Mouse (Mus musculus) limb, embryonic 10.5 days (tissue): ENCODE measurements at regions not wholly inside any gene's neighbourhood (a gene's known extent, or its start where the extent isn't known, plus 50 kb on each side); places are given as distances from the start of the nearest gene placed in this dataset.
A peak's percentile ranks its signal among the peaks of the same experiment; 100 is the strongest.

Experiments used
- DNase-seq: peaks from one replicate; pipeline ENCODE4 v3.0.0-alpha.2; 2017; ENCODE audit warnings: low spot score
- H3K27ac ChIP-seq: fragments of 300-500 bp; sonication (generic); 2 replicates; pipeline ENCODE4 v1.5.1; 2016; ENCODE audit warnings: mild to moderate bottlenecking
- H3K27me3 ChIP-seq: fragments of 300-500 bp; sonication (generic); 2 replicates; pipeline ENCODE4 v1.6.1; 2016; ENCODE audit warnings: low read depth, mild to moderate bottlenecking; ENCODE audit not compliant: poor library complexity, severe bottlenecking
- H3K36me3 ChIP-seq: fragments of 300-500 bp; sonication (generic); 2 replicates; pipeline ENCODE4 v1.6.1; 2016; ENCODE audit warnings: mild to moderate bottlenecking, moderate library complexity
- H3K4me1 ChIP-seq: fragments of 300-500 bp; sonication (generic); 2 replicates; pipeline ENCODE4 v1.6.1; 2016
- H3K4me3 ChIP-seq: fragments of 300-500 bp; sonication (generic); 2 replicates; pipeline ENCODE4 v1.5.1; 2016; ENCODE audit warnings: mild to moderate bottlenecking, moderate library complexity
- H3K9me3 ChIP-seq: fragments of 300-500 bp; sonication (generic); replicated peaks from 2 replicates; pipeline ENCODE4 v1.6.1; 2016; ENCODE audit warnings: mild to moderate bottlenecking
- WGBS: fragments of 180-500 bp; shearing (Covaris S2); methylation state at CpG from one replicate; pipeline ENCODE4 v1.1.7; 2016; 5-methylcytosine and 5-hydroxymethylcytosine counted together

DNA sequence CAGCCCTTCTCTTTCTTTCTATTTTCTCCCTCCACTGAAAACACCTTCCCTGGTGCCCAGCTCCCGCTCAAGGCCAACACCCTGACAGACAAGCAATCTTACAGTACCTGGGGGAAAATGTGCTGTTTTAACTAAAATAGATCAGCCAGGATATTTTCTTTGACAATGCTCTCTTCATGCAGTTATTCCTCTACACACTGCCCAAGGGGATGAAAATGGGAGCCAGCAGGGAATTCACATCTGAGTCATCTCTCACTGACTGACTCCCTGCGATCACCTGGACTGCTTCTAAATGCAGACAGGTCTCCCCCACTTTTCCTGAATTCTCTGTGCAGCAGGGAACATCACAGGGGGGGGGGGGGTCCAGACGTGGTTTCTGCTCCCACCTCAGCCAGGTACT lies 227.6 kb upstream of the Ptbp2 start:
- no peaks in the 10 kb centered on the region for H3K36me3 ChIP-seq
- no peak for DNase-seq
- H3K4me3 ChIP-seq = no peak overlapping the region
- H3K9me3 ChIP-seq = no peaks in the 10 kb centered on the region
- no peaks in the 10 kb centered on the region for H3K4me1 ChIP-seq
- 28% methylated on average over 3 of the region's 3 CpGs for WGBS
- no peaks in the 10 kb centered on the region for H3K27me3 ChIP-seq
- H3K27ac ChIP-seq = no peak overlapping the region

DNA sequence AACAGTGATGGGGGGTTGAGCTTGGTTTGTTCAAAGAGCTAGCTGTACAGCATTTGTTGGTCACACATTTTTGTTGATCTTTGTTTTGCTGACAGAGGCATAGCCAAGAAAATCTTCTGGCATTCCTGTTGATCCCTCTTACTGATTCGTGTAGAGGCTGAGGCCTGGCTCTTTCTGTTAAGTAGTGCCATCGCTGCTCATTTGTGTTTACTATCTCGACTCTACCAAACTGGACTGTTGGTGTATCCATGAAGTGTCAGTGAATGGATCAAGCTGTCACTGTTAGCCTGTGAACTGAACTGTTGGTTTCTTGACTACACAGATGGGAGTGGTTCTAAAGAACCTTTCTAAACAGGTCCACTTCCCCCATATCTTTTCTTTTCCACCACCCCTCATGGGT lies 223.8 kb upstream of the Ptbp2 start:
- no peak for DNase-seq
- no peak overlapping the region for H3K4me3 ChIP-seq
- H3K9me3 ChIP-seq = no peaks in the 10 kb centered on the region
- no peak overlapping the region for H3K27ac ChIP-seq
- H3K4me1 ChIP-seq = no peaks in the 10 kb centered on the region
- whole genome bisulfite sequencing = 92% methylated on average over 3 of the region's 3 CpGs
- H3K36me3 ChIP-seq = no peaks in the 10 kb centered on the region
- no peaks in the 10 kb centered on the region for H3K27me3 ChIP-seq

DNA sequence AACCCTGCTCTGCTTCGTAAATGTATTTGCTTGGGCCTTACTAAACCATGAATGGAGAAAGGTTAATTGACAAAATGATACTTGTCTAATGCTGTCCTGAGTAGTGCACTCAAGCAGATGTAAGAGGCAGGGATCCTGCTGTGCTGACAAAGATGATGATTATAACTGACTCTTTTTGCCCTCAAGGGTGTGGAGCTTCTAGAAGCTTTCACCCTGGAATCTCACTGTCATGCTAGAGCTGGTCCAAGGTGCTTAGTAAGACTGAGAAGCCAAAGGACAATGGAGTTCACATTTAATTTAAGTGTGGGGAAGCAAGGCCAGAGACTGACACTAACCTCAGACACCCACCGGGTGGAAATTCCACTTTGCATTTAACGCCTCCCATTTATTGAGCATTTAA lies 220.3 kb upstream of the Ptbp2 start:
- DNase-seq = no peak
- WGBS = 84% methylated on average over 3 of the region's 3 CpGs

DNA sequence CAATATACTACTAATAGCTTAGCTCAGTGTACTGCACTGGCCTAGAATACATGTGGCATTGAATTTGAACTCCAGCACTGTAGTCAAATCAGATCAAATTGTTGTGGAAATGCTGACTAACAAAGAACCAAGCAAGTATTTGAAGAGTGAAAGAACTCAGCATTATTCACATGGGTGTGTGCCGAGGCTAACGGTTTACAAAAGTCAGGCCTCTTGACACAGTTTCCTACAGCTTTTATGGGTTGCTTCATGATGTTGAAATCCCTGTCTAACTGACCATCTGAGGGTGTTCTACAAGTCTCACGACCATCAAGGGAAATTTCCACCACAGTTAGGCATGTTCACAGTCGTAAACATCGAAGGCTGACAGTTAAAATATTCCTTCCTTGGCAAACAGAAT lies 216.0 kb upstream of the Ptbp2 start:
- no peak for DNase-seq
- Histone ChIP-seq H3K4me3 (no peak overlapping the region), H3K27ac (no peak overlapping the region), H3K4me1 (peaks cover 16% of the 10 kb centered on the region), H3K36me3 (no peaks in the 10 kb centered on the region), H3K27me3 (no peaks in the 10 kb centered on the region), H3K9me3 (no peaks in the 10 kb centered on the region)
- WGBS = 84% methylated on average over 5 of the region's 5 CpGs

More for the DNA sequence above, 220.3 kb upstream of the Ptbp2 start:
- Histone ChIP-seq H3K4me3 (no peak overlapping the region), H3K27ac (no peak overlapping the region), H3K36me3 (no peaks in the 10 kb centered on the region), H3K9me3 (no peaks in the 10 kb centered on the region), H3K4me1 (no peaks in the 10 kb centered on the region), H3K27me3 (no peaks in the 10 kb centered on the region)

DNA sequence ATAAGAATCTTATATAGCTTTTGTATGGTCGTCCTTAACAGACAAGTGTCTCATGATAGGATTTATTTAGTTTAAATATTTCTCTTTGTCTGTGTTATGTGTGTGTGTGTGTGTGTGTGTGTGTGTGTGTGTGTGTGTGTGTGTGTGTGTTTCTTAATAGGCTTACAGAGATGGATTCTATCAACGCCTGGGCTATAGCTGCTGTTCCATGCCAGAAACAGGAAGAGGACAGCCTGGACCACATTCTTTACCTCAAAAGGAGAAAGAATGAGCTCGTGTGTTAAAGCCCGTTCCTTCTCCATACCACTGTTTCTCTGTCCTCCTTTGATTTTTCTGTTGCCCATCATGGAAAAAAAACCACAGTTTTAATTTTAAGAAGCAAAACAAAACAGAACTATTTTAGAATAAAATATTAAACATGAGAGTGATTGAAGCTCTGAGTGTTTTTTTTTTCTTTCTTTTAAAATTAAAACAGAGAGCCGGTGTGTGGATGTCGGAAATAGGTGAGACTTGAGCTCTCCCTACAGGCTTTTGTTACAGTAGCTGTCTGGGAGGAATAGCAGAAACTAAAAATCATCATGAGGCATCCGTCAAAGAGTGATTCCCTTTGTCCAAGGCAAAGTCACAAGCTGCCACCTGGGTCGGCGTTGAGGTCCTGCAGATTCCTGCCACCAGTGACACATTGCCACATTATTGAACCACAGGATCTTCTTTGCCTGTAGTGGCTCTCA lies 212.2 kb upstream of the Ptbp2 start:
- 79% methylated on average over 9 of the region's 9 CpGs for WGBS
- H3K36me3 ChIP-seq = no peaks in the 10 kb centered on the region
- H3K27me3 ChIP-seq = no peaks in the 10 kb centered on the region
- peaks cover 16% of the 10 kb centered on the region for H3K4me1 ChIP-seq
- no peaks in the 10 kb centered on the region for H3K9me3 ChIP-seq
- H3K4me3 ChIP-seq = no peak overlapping the region
- no peak for DNase-seq
- no peak overlapping the region for H3K27ac ChIP-seq

DNA sequence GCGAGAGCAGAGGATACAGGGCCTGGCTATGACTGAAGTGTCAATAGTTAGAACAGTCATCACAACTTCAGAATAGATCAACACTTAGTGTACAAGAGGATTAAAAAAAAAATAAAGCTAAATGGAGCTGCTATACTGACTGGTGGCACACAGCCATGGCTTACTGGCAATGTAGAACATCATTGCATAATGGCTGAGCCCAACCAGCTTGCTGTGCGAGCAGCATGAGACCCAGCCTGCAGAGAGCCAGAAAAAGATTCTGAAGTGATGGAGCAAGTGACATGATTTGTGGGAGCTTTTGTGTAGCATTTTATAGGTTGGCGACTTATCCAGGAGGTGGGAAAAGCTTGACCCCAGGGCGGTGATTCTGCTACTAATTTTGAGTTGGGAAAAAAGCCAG lies 211.5 kb upstream of the Ptbp2 start:
- peak; percentile 30 for DNase-seq
- H3K27ac ChIP-seq = no peak overlapping the region
- no peak overlapping the region for H3K4me3 ChIP-seq
- H3K36me3 ChIP-seq = no peaks in the 10 kb centered on the region
- 51% methylated on average over 4 of the region's 4 CpGs for WGBS
- no peaks in the 10 kb centered on the region for H3K9me3 ChIP-seq
- no peaks in the 10 kb centered on the region for H3K27me3 ChIP-seq
- peaks cover 16% of the 10 kb centered on the region for H3K4me1 ChIP-seq

DNA sequence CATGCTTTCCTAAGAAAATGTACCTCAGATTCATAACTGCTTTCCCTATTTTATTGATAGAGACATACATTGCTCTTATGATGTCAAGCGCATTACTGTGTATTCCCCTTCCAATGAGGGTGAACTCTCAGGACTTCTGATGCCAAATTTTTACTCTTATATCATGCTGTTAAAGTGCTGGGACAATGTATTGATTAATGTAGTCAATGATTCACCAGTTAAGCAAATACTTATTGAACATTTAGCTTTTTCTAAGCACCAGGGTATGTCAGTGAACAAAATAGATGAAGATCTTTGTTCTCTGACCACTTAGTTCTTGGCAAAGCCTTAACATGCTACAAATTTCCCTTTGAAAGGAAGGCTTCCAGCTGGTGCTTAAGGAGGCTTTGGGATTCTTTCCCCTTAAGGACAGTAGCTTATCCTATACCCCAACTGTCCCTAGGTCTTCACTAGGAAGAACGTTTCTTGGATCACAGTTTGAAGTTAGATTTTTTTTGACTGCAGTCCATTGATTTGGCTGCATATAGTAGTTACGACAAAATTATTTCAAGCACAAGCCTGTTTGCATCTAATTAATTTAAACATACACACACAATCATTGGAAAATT lies 203.1 kb upstream of the Ptbp2 start:
- DNase-seq = no peak
- WGBS = 81% methylated on average over 3 of the region's 3 CpGs
- Histone ChIP-seq H3K27ac (no peak overlapping the region), H3K36me3 (no peaks in the 10 kb centered on the region), H3K4me1 (no peaks in the 10 kb centered on the region), H3K9me3 (no peaks in the 10 kb centered on the region), H3K4me3 (no peak overlapping the region), H3K27me3 (no peaks in the 10 kb centered on the region)

DNA sequence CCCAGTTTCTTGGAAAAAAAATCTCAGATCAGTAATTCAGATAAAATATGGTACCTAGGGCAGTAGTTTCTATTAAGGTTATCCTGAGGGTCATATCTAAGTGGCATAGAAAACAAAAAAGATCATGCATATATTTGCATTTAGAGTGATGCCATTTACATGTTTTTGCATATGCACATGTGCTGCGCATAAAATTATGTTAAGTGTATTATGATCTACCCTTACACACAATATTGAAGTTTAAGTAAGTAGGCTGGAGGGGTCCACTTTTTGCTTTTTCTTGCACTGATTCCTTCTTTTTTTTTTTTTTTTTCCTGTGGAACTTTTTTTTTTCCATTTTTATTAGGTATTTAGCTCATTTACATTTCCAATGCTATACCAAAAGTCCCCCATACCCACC lies 193.1 kb upstream of the Ptbp2 start:
- WGBS = 95% methylated on average over 1 of the region's 1 CpGs
- H3K27me3 ChIP-seq = no peaks in the 10 kb centered on the region
- no peak overlapping the region for H3K27ac ChIP-seq
- H3K4me1 ChIP-seq = no peaks in the 10 kb centered on the region
- no peak for DNase-seq
- H3K36me3 ChIP-seq = no peaks in the 10 kb centered on the region
- no peaks in the 10 kb centered on the region for H3K9me3 ChIP-seq
- H3K4me3 ChIP-seq = no peak overlapping the region

DNA sequence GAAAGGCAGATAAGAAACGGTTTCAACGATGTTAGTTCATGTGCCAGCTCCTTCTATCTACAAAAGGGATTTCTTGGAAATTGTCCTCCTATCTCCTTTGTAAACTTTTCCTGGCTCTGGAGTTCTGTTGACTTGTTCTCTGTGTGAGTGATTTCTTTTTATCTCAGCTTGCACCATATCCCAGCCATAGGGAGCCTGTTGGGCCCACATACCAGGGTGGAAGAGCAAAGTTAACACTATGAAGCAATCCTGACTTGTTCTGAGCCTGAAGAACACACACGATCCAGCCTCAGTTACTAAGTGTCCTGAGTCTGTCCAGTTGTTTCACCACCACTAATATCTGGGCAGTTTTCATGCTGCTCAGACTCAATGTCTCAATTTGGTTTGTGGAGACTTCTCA lies 192.1 kb upstream of the Ptbp2 start:
- Histone ChIP-seq H3K4me1 (no peaks in the 10 kb centered on the region), H3K4me3 (no peak overlapping the region), H3K27me3 (no peaks in the 10 kb centered on the region), H3K27ac (no peak overlapping the region), H3K36me3 (no peaks in the 10 kb centered on the region), H3K9me3 (no peaks in the 10 kb centered on the region)
- no peak for DNase-seq
- 93% methylated on average over 3 of the region's 3 CpGs for WGBS

DNA sequence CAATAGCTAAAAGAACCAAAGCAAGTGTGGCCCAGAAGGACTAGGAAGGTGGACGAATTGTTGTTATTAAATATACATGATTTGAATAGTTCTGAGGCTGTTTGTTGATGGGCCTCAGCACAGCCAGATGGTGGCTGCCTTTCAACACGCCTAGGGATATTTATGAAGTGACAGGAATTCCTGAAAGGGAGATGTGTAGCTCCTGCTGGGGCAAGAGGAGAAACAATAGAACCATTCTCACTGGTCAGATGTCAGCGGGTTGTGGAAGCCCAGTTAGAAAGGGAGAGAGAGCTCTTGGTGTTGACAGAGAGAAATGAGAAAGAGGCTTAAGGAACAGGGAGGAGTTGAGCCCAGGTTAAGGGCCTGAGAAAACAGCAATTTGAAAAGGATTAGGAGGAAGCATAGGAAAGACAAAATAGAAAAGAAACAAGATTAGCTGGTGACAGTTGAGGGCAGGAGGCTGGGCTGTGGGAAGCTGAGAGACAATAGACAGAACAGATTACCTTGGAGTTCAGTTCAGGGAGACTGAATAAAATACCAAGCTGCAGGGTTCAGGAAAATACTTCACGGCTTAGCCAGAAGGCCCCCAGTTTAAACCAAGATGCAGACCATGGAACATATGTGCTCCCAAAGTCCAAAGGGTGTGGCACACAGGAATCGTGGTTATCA lies 174.7 kb upstream of the Ptbp2 start:
- no peaks in the 10 kb centered on the region for H3K27me3 ChIP-seq
- no peaks in the 10 kb centered on the region for H3K36me3 ChIP-seq
- no peaks in the 10 kb centered on the region for H3K9me3 ChIP-seq
- H3K27ac ChIP-seq = no peak overlapping the region; the same call in 1 of the 2 replicates
- peaks cover 18% of the 10 kb centered on the region for H3K4me1 ChIP-seq
- DNase-seq = peak; percentile 65
- WGBS = 43% methylated on average over 5 of the region's 5 CpGs
- no peak overlapping the region for H3K4me3 ChIP-seq

DNA sequence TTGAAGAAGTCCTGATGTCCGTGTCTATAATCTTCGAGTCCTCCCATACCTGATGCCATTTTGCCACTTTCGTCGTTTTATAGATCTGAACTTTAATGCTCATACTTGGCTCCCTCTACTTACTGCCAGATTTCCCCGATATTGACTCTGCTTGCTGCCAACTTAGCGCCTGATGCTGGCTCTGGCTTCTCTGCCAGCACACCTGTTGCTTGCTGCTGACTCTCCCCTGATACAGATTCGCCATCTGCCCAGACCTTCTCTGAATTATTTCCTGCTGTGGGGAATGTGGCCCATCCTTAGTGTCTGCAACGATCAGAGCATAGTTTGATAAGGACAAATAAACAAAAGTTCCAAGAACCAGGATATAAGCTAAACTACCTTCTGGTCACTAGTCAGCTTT lies 173.3 kb upstream of the Ptbp2 start:
- no peaks in the 10 kb centered on the region for H3K27me3 ChIP-seq
- H3K4me1 ChIP-seq = peaks cover 18% of the 10 kb centered on the region
- WGBS = 89% methylated on average over 8 of the region's 8 CpGs
- H3K9me3 ChIP-seq = no peaks in the 10 kb centered on the region
- no peak for DNase-seq
- no peaks in the 10 kb centered on the region for H3K36me3 ChIP-seq
- H3K4me3 ChIP-seq = no peak overlapping the region
- H3K27ac ChIP-seq = no peak overlapping the region

DNA sequence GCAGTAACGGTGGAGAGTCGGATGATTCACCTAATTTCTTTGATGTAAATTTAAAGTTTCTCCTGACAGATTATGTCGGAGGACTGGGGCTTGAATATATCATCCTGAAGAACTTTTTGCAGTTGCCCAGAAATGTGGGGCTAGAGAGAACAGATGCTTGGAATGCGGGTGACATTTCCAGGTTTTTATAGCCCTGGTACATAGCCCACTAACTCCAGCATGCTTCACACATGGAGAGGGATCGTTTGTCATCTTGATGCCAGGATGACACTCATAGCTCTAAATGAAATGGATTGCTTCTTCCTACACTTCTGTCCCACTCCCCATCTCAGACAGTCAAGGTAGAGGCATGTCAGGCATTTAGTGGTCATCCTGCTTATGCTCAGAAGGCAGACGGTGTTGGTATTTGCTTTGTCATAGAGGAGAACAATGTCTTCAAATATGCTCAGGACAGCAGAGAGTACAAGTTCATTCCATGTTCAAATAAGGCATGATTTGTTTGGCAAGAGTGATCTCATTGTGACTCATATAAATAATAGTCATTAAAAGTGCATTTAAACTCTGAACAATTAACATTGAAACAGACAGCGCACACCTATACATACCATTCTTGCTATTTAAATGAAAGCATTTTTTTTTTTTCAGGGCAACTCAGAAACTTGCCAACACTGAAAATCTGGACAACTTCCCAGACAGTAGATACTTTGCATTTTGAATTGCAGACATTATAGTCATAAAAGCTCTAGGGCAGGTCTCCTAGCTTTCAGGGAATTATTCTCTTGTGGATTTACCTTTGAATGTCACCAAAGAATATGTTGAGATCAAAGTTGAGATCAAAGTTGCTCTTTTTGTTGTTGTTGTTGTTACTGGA lies 171.7 kb upstream of the Ptbp2 start:
- WGBS = 79% methylated on average over 7 of the region's 7 CpGs
- Histone ChIP-seq H3K27ac (no peak overlapping the region), H3K4me3 (no peak overlapping the region), H3K27me3 (no peaks in the 10 kb centered on the region), H3K36me3 (no peaks in the 10 kb centered on the region), H3K9me3 (no peaks in the 10 kb centered on the region), H3K4me1 (peaks cover 21% of the 10 kb centered on the region)
- DNase-seq = no peak

DNA sequence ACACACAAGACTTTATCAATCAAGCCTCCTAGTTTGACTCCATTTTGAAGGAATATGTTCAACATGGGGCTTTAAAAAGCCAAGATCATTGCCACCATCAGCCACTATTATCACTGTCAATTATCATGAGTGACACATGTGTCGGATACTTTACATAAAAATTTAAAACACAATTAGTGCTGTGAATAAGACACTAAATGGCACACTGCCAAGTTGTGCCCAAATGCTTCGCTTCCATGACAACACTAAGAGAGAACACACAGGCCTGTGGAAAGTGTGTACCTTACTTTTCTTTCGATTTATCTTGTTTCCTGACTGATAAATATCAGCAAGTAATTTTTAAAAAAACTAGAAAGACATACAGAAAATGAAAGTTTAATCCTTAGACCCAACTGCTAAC lies 166.5 kb upstream of the Ptbp2 start:
- no peaks in the 10 kb centered on the region for H3K27me3 ChIP-seq
- DNase-seq = no peak
- no peak overlapping the region for H3K4me3 ChIP-seq
- 90% methylated on average over 3 of the region's 3 CpGs for WGBS
- no peaks in the 10 kb centered on the region for H3K9me3 ChIP-seq
- H3K27ac ChIP-seq = no peak overlapping the region
- H3K4me1 ChIP-seq = peaks cover 31% of the 10 kb centered on the region
- no peaks in the 10 kb centered on the region for H3K36me3 ChIP-seq
